Mouse (Mus musculus) lung, postnatal 0 days (tissue): ENCODE results near the gene Foxd3. TPM values are rescaled to one million over a fixed set of nuclear protein-coding genes. Genes with fewer than 3 reads are reported as not detected.

Experiments
- ATAC-seq: fragments of 200-750 bp; cut with Nextera tagmentation; 2 replicates; pipeline ENCODE4 v1.8.0; 2017; ENCODE audit warnings: moderate library complexity
- DNase-seq: peaks from one replicate; pipeline ENCODE4 v3.0.0-alpha.2; 2016; ENCODE audit warnings: low spot score
- H3K27ac ChIP-seq: fragments of 300-500 bp; sonication (generic); 2 replicates; pipeline ENCODE4 v1.5.1; 2014; ENCODE audit warnings: antibody characterized with exemption, mild to moderate bottlenecking, low read length, mixed read lengths
- H3K27me3 ChIP-seq: fragments of 300-500 bp; sonication (generic); replicated peaks from 2 replicates; pipeline ENCODE4 v1.6.1; 2014; ENCODE audit warnings: low read length, mixed read lengths; ENCODE audit not compliant: insufficient read depth
- H3K36me3 ChIP-seq: fragments of 300-500 bp; sonication (generic); 2 replicates; pipeline ENCODE4 v1.6.1; 2014; ENCODE audit warnings: low read length, mixed read lengths; ENCODE audit not compliant: insufficient read depth
- H3K4me1 ChIP-seq: fragments of 300-500 bp; sonication (generic); 2 replicates; pipeline ENCODE4 v1.6.1; 2014; ENCODE audit warnings: antibody characterized with exemption, low read depth, low read length, mixed read lengths; ENCODE audit not compliant: insufficient read depth
- H3K4me2 ChIP-seq: fragments of 300-500 bp; sonication (generic); replicated peaks from 2 replicates; pipeline ENCODE4 v1.6.1; 2014; ENCODE audit warnings: low read depth, mild to moderate bottlenecking, low read length, moderate library complexity, mixed read lengths
- H3K4me3 ChIP-seq: fragments of 300-500 bp; sonication (generic); 2 replicates; pipeline ENCODE4 v1.5.1; 2014; ENCODE audit warnings: low read depth, low read length
- H3K9ac ChIP-seq: fragments of 300-500 bp; sonication (generic); replicated peaks from 2 replicates; pipeline ENCODE4 v1.6.1; 2014; ENCODE audit warnings: low read depth, mild to moderate bottlenecking
- H3K9me3 ChIP-seq: fragments of 300-500 bp; sonication (generic); 2 replicates; pipeline ENCODE4 v1.6.1; 2016; ENCODE audit warnings: low read length, mixed read lengths
- CTCF ChIP-seq: IDR thresholded peaks from 2 replicates; pipeline ENCODE4 v1.5.1; 2016; ENCODE audit warnings: antibody characterized with exemption, mild to moderate bottlenecking
- EP300 ChIP-seq: IDR thresholded peaks from 2 replicates; pipeline ENCODE4 v1.6.1; 2016; ENCODE audit warnings: antibody characterized with exemption, mild to moderate bottlenecking, control low read depth
- whole genome bisulfite sequencing: fragments of 180-500 bp; shearing (Covaris S2); extraction: QIAGEN DNeasy Blood & Tissue Kit; methylation state at CpG from one replicate; pipeline ENCODE4 v1.1.7; 2014; 5-methylcytosine and 5-hydroxymethylcytosine counted together
- polyA plus RNA-seq: library from polyadenylated mRNA; unstranded; fragments of >200 nt; fragmentation: Nextera tagmentation; extraction: Ambion mirVana; gene quantifications from 2 replicates; pipeline ENCODE4 v1.2.1, GENCODE M21; 2015

Foxd3 gene
- 0.05 TPM in 1 of 2 replicates, not detected in the other for polyA plus RNA-seq

DNA sequence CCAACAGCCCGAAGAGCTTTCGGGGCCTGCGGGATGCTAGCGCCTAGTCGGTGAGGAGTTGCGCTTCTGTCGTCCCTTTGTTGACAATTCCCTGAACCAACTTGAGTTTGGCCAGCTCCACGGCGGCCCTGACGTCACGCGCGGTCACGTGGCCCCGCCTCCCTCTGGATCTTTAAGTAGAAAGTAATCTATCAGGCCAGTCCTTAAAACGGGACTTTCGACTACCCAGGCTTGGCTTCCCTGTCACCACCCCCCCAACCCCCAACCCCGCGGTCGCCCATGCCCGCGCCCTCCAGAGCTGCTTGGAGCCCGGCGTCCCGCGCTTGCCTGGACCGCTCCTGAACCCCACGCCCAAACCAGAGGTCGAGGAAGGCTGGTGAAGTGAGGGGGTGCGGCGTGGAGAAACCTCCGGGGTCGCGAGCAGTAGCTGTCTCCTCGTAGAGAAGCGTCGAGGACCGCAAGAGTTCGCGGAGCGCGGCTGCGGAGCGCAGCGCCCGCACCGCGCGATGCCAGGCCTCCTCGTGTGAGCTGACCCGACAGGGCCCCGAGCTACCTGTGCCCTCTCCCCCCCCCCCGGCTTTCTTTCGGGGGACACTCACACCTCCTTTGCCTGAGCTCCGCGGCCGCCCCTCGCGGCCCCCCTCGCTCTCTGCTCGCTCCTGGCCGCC lies at the start of gene Foxd3:
Gene Foxd3, plus strand, starts transcription at position 363 of the 668 bp plus-strand sequence.
- Histone ChIP-seq H3K4me3 (peak within 1 kb of the TSS; percentile 28), H3K27ac (no peak within 1 kb of the TSS), H3K9ac (no peak within 1 kb of the TSS), H3K9me3 (no peaks in the 10 kb centered on the region), H3K4me2 (peak within 1 kb of the TSS; percentile 49), H3K4me1 (0 out of 2 replicates have a peak, but pooled peaks cover 7% of the 10 kb centered on the region), H3K36me3 (no peaks in the 10 kb centered on the region), H3K27me3 (peaks cover 79% of the 10 kb centered on the region)
- TF ChIP-seq EP300 (no peak), CTCF (no peak)
- 0 out of 2 replicates have a peak, but pooled peaks have one; percentile 31 for ATAC-seq
- WGBS = 3% methylated on average over 46 of the region's 62 CpGs
- no peak for DNase-seq

DNA sequence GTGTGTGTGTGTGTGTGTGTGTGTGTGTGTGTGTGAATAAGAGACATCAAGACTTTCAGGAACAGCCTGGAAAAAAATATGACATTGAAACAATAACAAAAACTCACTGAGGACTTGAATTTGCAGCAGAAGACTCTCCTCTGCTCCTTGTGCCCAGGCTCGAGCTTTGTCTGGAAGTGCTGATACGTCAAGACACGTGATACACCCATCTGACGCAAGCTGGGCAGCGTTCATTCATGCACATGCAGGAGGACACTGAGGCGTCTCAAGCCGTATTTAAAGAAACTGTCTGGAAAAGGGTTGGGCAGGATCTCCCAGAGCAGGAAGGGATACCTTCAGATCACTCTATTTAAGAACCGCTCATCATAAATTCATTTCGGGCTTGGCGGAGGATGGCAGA lies 43.9 kb upstream of the Foxd3 start:
- H3K9me3 ChIP-seq = no peaks in the 10 kb centered on the region
- H3K27me3 ChIP-seq = no peaks in the 10 kb centered on the region
- H3K36me3 ChIP-seq = no peaks in the 10 kb centered on the region
- DNase-seq (no peak), ATAC-seq (no peak)
- TF ChIP-seq EP300 (no peak), CTCF (no peak)
- 82% methylated on average over 10 of the region's 10 CpGs for WGBS
- no peak overlapping the region for H3K4me2 ChIP-seq
- H3K4me3 ChIP-seq = no peak overlapping the region
- no peaks in the 10 kb centered on the region for H3K4me1 ChIP-seq
- no peak overlapping the region for H3K27ac ChIP-seq
- no peak overlapping the region for H3K9ac ChIP-seq

DNA sequence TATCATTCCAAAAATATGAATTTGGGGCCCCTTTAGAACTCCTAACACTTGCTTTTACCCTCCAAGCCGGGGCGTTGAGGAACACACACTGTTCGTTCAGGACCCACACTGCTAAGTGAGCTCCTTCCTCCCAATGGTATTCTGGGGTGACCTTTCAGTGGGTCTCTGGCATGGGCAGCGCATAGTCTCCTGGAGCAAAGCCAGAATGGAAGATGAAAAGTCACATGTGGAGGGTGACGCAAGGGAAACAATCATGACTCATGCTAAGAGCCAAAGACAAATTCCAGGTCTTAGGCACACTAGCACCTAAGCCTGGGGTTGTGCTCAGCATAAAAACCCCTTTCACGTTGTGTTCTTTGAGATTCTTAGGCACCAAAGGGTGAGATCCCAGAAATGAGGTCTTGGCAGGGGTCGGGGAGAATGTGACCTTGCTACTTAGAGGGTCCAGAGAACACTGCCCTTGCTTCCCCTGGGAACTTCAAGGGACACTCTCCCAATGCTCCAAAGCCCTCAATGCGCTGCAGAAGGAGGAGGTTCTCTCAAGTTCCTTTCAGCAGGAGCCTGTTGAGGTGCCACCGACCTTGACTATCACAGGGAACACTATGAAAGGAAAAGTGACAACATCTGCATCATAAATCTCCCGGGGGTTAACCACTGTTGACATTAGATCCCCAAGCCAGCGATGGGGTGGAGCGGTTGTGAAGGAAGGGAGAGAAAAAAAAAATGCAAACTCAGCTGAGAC lies 43.3 kb upstream of the Foxd3 start:
- Histone ChIP-seq H3K4me1 (no peaks in the 10 kb centered on the region), H3K4me2 (no peak overlapping the region), H3K9me3 (no peaks in the 10 kb centered on the region), H3K27ac (no peak overlapping the region), H3K4me3 (no peak overlapping the region), H3K36me3 (no peaks in the 10 kb centered on the region), H3K9ac (no peak overlapping the region), H3K27me3 (no peaks in the 10 kb centered on the region)
- TF ChIP-seq EP300 = no peak
- DNase-seq (no peak), ATAC-seq (no peak)
- WGBS = 57% methylated on average over 12 of the region's 12 CpGs

DNA sequence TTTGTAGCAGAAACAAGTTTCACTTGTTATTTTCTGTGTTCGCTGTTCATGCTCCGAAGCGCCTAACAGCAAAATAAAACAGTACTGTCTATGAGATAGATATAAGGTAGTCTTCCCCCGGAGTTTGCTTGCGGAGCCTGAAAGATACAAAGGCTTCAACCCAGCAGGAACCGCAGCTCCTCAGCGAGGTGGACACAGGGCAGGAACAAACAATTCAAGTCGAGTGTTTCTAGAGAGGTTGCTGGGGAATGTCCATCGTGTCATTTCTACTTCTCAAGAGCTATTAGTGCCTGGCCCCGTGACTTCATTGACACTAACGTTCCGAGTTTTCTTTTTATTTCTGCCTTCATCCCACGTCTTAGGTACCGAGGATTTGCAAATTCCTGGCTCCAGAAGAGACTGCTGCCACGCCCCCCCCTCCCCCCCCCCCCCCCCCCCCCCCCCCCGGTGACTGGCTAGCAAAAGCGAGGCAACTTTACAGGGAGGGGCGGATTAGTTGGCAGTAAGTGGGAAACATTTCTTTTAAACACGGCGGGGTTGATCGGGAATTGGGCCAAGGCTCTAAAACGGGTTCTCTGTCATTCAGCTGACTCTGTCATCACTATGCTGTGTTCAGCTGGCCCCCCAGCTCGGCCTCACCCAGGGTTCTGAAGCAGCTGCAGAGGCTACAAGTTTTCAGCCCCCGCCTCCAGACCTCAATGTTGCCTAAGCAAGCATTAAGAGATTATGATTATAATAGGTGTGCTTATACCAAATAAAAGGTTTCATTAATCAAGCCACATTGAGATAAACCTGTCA lies 29.9 kb upstream of the Foxd3 start:
- Histone ChIP-seq H3K4me3 (no peak overlapping the region; the same call in 1 of the 2 replicates), H3K27me3 (no peaks in the 10 kb centered on the region), H3K36me3 (no peaks in the 10 kb centered on the region), H3K9me3 (no peaks in the 10 kb centered on the region), H3K27ac (no peak overlapping the region), H3K4me1 (no peaks in the 10 kb centered on the region), H3K4me2 (peak overlapping the region; percentile 42), H3K9ac (no peak overlapping the region)
- TF ChIP-seq CTCF = no peak
- no peak for TF ChIP-seq EP300
- ATAC-seq (peak; percentile 38; the same call in 1 of the 2 replicates), DNase-seq (peak; percentile 40)
- WGBS = 12% methylated on average over 22 of the region's 24 CpGs

DNA sequence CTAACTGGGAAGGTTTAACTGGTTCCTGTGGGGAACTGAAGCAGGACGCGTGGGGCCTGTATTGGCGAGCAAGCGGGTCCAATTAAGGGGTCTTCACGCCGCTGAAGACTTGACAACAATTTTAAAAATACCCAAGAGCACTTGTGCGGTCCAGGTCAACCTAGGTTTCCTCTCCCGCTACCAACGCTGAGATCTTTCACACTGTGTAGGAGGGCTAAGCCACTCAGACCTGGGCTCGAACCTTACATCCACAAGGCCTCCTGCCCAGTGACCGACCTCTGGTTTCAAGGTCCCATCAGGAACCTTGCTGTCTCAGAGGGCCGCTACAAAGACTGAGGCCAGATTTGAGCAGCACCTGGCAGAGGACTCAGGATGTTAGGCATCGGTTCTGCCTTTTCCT lies 29.0 kb upstream of the Foxd3 start:
- WGBS = 62% methylated on average over 13 of the region's 13 CpGs
- DNase-seq = no peak
- Histone ChIP-seq H3K4me2 (no peak overlapping the region), H3K27me3 (no peaks in the 10 kb centered on the region), H3K36me3 (no peaks in the 10 kb centered on the region), H3K4me1 (no peaks in the 10 kb centered on the region), H3K27ac (no peak overlapping the region), H3K4me3 (no peak overlapping the region), H3K9me3 (no peaks in the 10 kb centered on the region), H3K9ac (no peak overlapping the region)
- ATAC-seq = no peak
- TF ChIP-seq CTCF = no peak
- no peak for TF ChIP-seq EP300

DNA sequence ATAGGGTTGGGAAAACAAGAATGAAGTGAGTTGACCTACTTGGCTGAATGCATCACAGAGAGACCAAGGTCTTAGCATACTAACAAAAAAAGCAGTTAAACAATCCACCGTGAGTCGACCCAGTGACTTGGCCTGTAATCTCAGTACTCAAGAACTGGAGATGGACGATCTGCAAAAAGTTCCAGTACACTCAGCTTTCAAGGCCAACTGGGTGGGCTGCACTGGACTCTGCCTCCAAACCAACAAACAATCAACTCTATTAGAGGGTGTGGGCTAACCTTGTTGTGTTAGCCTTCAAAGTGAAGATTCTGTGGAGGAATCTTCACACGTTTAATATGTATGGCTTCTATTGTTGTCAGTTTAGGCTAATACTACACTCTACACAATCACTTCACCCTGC lies 20.1 kb upstream of the Foxd3 start:
- ATAC-seq (no peak), DNase-seq (no peak)
- Histone ChIP-seq H3K9ac (no peak overlapping the region), H3K27ac (no peak overlapping the region), H3K9me3 (no peaks in the 10 kb centered on the region), H3K27me3 (no peaks in the 10 kb centered on the region), H3K36me3 (no peaks in the 10 kb centered on the region), H3K4me3 (no peak overlapping the region), H3K4me1 (no peaks in the 10 kb centered on the region), H3K4me2 (no peak overlapping the region)
- TF ChIP-seq EP300 (no peak), CTCF (no peak)
- WGBS = 57% methylated on average over 4 of the region's 4 CpGs
